Mouse (Mus musculus) CH12.LX (cell line): ENCODE results near the gene Glis3. TPM values are rescaled to one million over a fixed set of nuclear protein-coding genes. Genes with fewer than 3 reads are reported as not detected.

Experiments used
- DNase-seq: peaks from one replicate; pipeline ENCODE4 v3.0.0-alpha.2; 2013; ENCODE audit errors: extremely low read depth
- H3K27ac ChIP-seq: 2 replicates; pipeline ENCODE4 v1.5.1; 2012; ENCODE audit warnings: low read depth, mild to moderate bottlenecking, control low read depth, moderate library complexity; ENCODE audit not compliant: insufficient read depth
- H3K27me3 ChIP-seq: replicated peaks from 2 replicates; pipeline ENCODE3; 2012; ENCODE audit warnings: inconsistent platforms
- H3K36me3 ChIP-seq, 2 experiments: replicated peaks in 1 of 2; 2 replicates each; pipeline versions ENCODE3 to v1.6.1; 2012; ENCODE audit warnings: inconsistent platforms in 1 of 2, low read length in 1 of 2, mild to moderate bottlenecking in 1 of 2, mixed read lengths in 1 of 2, moderate library complexity in 1 of 2; ENCODE audit not compliant: control insufficient read depth in 1 of 2, insufficient read depth in 1 of 2
- H3K4me1 ChIP-seq, 2 experiments: 2 replicates each; pipeline ENCODE4 v1.6.1; 2012; ENCODE audit warnings: inconsistent platforms in 1 of 2, moderate library complexity in 1 of 2; ENCODE audit not compliant: insufficient read depth in 2 of 2, control insufficient read depth in 1 of 2
- H3K4me2 ChIP-seq: 2 replicates; pipeline ENCODE4 v1.6.1; 2012; ENCODE audit warnings: low read depth, mild to moderate bottlenecking, control low read depth; ENCODE audit not compliant: poor library complexity, insufficient read depth, severe bottlenecking
- H3K4me3 ChIP-seq, 3 experiments: fragments of 150-350 bp in 1 of 3; sonication (generic) in 1 of 3; replicated peaks in 1 of 3; 2 replicates each; pipeline versions ENCODE3 to v1.5.1; 2011 to 2012; ENCODE audit warnings: low read depth in 2 of 3, low read length in 2 of 3, mild to moderate bottlenecking in 2 of 3, moderate library complexity in 2 of 3, control low read depth in 1 of 3, improper control_type of control experiment in 1 of 3, inconsistent platforms in 1 of 3, mixed read lengths in 1 of 3; ENCODE audit not compliant: poor library complexity in 1 of 3
- H3K79me2 ChIP-seq: replicated peaks from 2 replicates; pipeline ENCODE4 v1.6.1; 2012; ENCODE audit warnings: mild to moderate bottlenecking, moderate library complexity; ENCODE audit not compliant: control insufficient read depth, poor library complexity, insufficient read depth, severe bottlenecking; ENCODE audit errors: extremely low read depth
- H3K9ac ChIP-seq: 2 replicates; pipeline ENCODE4 v1.6.1; 2012; ENCODE audit warnings: low read depth, mild to moderate bottlenecking, control low read depth, moderate library complexity; ENCODE audit not compliant: insufficient read depth
- H3K9me3 ChIP-seq: replicated peaks from 2 replicates; pipeline ENCODE3; 2012; ENCODE audit warnings: low read length, inconsistent platforms, mixed read lengths
- BHLHE40 ChIP-seq: IDR thresholded peaks from 2 replicates; pipeline ENCODE4 v1.6.1; 2011; ENCODE audit warnings: mild to moderate bottlenecking, low read depth, low read length, improper control_type of control experiment
- CHD1 ChIP-seq: IDR thresholded peaks from 2 replicates; pipeline ENCODE4 v1.6.1; 2012; ENCODE audit warnings: low read depth, low read length, improper control_type of control experiment, inconsistent platforms
- CTCF ChIP-seq, 2 experiments: IDR thresholded peaks in 1 of 2; conservative IDR thresholded peaks in 1 of 2; 2 replicates each; pipeline ENCODE4 v1.5.1; 2011 to 2012; ENCODE audit warnings: low read depth in 2 of 2, low read length in 2 of 2, improper control_type of control experiment in 1 of 2, inconsistent platforms in 1 of 2, mild to moderate bottlenecking in 1 of 2, moderate library complexity in 1 of 2
- EP300 ChIP-seq: IDR thresholded peaks from 2 replicates; pipeline ENCODE4 v1.6.1; 2011; ENCODE audit warnings: low read length, improper control_type of control experiment
- ETS1 ChIP-seq: conservative IDR thresholded peaks from 2 replicates; pipeline ENCODE4 v1.6.1; 2012; ENCODE audit warnings: low read depth, mild to moderate bottlenecking, inconsistent platforms, low read length, improper control_type of control experiment, moderate library complexity
- HCFC1 ChIP-seq: IDR thresholded peaks from 2 replicates; pipeline ENCODE4 v1.6.1; 2012; ENCODE audit warnings: low read depth, mild to moderate bottlenecking, inconsistent platforms, low read length, improper control_type of control experiment
- IRF4 ChIP-seq: IDR thresholded peaks from 2 replicates; pipeline ENCODE4 v1.6.1; 2014; ENCODE audit warnings: low read depth, mild to moderate bottlenecking, inconsistent platforms, low read length, improper control_type of control experiment
- JUN ChIP-seq: IDR thresholded peaks from 2 replicates; pipeline ENCODE4 v1.6.1; 2011; ENCODE audit warnings: low read depth, mild to moderate bottlenecking, low read length, improper control_type of control experiment, moderate library complexity; ENCODE audit not compliant: insufficient read depth
- JUND ChIP-seq: conservative IDR thresholded peaks from 2 replicates; pipeline ENCODE4 v1.6.1; 2011; ENCODE audit warnings: low read depth, low read length, improper control_type of control experiment
- KAT2A ChIP-seq: IDR thresholded peaks from 2 replicates; pipeline ENCODE4 v1.6.1; 2012; ENCODE audit warnings: low read length, improper control_type of control experiment, inconsistent platforms; ENCODE audit not compliant: insufficient replicate concordance
- MAFK ChIP-seq: IDR thresholded peaks from 2 replicates; pipeline ENCODE4 v1.6.1; 2011; ENCODE audit warnings: low read length, improper control_type of control experiment; ENCODE audit not compliant: insufficient replicate concordance
- MAX ChIP-seq: IDR thresholded peaks from 2 replicates; pipeline ENCODE4 v1.6.1; 2011; ENCODE audit warnings: low read length, improper control_type of control experiment
- MXI1 ChIP-seq: IDR thresholded peaks from 2 replicates; pipeline ENCODE4 v1.6.1; 2011; ENCODE audit warnings: mild to moderate bottlenecking, low read depth, low read length, improper control_type of control experiment
- MYC ChIP-seq: IDR thresholded peaks from 2 replicates; pipeline ENCODE4 v1.6.1; 2011; ENCODE audit warnings: low read depth, mild to moderate bottlenecking, improper control_type of control experiment, low read length
- NELFE ChIP-seq: IDR thresholded peaks from 2 replicates; pipeline ENCODE4 v1.6.1; 2011; ENCODE audit warnings: low read depth, low read length, improper control_type of control experiment
- POLR2A ChIP-seq: IDR thresholded peaks from 2 replicates; pipeline ENCODE4 v1.6.1; 2011; ENCODE audit warnings: low read depth, mild to moderate bottlenecking, improper control_type of control experiment, low read length
- RCOR1 ChIP-seq: conservative IDR thresholded peaks from 2 replicates; pipeline ENCODE4 v1.6.1; 2012; ENCODE audit warnings: low read depth, mild to moderate bottlenecking, inconsistent platforms, low read length, improper control_type of control experiment
- TBP ChIP-seq: conservative IDR thresholded peaks from 2 replicates; pipeline ENCODE4 v1.6.1; 2011; ENCODE audit warnings: low read depth, low read length, improper control_type of control experiment
- TCF12 ChIP-seq: IDR thresholded peaks from 2 replicates; pipeline ENCODE4 v1.6.1; 2014; ENCODE audit warnings: low read depth, mild to moderate bottlenecking, inconsistent platforms, low read length, improper control_type of control experiment
- UBTF ChIP-seq: IDR thresholded peaks from 2 replicates; pipeline ENCODE4 v1.6.1; 2012; ENCODE audit warnings: low read depth, mild to moderate bottlenecking, inconsistent platforms, low read length, improper control_type of control experiment, moderate library complexity
- USF1 ChIP-seq: IDR thresholded peaks from 2 replicates; pipeline ENCODE4 v1.6.1; 2014; ENCODE audit warnings: low read depth, mild to moderate bottlenecking, inconsistent platforms, low read length, improper control_type of control experiment
- USF2 ChIP-seq: conservative IDR thresholded peaks from 2 replicates; pipeline ENCODE4 v1.6.1; 2011; ENCODE audit warnings: low read depth, low read length, improper control_type of control experiment
- dilution Hi-C: fragments of 300-500 bp; cut with MboI; formaldehyde crosslinking; loops from 2 replicates; pipeline ENCODE4 v1.14.3; 2020; ENCODE audit warnings: low sequenced_read_pairs; ENCODE audit not compliant: extremely low pct_unique_long_range_greater_than_20kb, extremely low pct_ligation_motif_present
- in situ Hi-C: fragments of 300-500 bp; cut with MboI; formaldehyde crosslinking; loops from 3 replicates; pipeline ENCODE4 v1.14.3; 2019; ENCODE audit warnings: low sequenced_read_pairs, low pct_ligation_motif_present, low pct_unique_long_range_greater_than_20kb, mixed read lengths
- polyA plus RNA-seq: library from polyadenylated mRNA; unstranded; fragments of >175 nt; gene quantifications from 2 replicates; pipeline ENCODE4 v1.2.1, GENCODE M21; 2012; ENCODE audit warnings: low read depth; ENCODE audit not compliant: insufficient read length
- total RNA-seq, 2 experiments: library from RNA; depleted of rRNA; stranded (reverse); fragments of 300-350 nt in 1 of 2; fragments of >200 nt in 1 of 2; gene quantifications; 2 replicates each; pipeline ENCODE4 v1.2.3; 2012 to 2014

Gene Glis3
- total and polyA plus RNA-seq, 3 experiments: not detected

DNA sequence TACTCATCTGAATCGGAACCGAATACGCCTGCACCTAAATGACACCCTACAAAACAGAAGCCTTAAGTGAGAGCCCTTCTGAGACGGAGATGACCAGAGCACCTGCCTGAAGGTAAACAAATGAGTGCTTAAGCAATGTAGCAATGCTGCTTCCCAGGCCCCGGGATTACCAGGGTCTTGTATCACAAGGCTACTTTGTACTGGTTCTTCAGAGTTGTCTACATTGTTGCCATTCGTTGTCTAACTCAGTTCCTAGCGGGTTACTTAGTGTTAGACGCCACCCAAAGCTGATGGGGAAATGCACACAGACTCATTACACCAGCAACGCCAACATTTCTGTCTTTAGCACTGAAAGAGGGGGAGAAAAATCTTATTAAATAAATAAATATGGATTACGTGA lies 120.5 kb downstream of the Glis3 start:
- no peaks in the 10 kb centered on the region for H3K36me3 ChIP-seq
- TF ChIP-seq MXI1 (no peak), ETS1 (no peak)
- no peak overlapping the region for H3K9ac ChIP-seq
- dilution Hi-C loops: no loop called here
- no peak overlapping the region for H3K27ac ChIP-seq
- H3K4me3 ChIP-seq: no peak overlapping the region
- H3K79me2 ChIP-seq: no peaks in the 10 kb centered on the region
- no peaks in the 10 kb centered on the region for H3K9me3 ChIP-seq
- no peak overlapping the region for H3K4me2 ChIP-seq
- in situ Hi-C loops: no loop called here
- no peak for DNase-seq
- H3K27me3 ChIP-seq: no peaks in the 10 kb centered on the region
- H3K4me1 ChIP-seq: peaks cover 0 to 8% of the 10 kb centered on the region in 2 experiments; a peak in 2 of 4 replicates

DNA sequence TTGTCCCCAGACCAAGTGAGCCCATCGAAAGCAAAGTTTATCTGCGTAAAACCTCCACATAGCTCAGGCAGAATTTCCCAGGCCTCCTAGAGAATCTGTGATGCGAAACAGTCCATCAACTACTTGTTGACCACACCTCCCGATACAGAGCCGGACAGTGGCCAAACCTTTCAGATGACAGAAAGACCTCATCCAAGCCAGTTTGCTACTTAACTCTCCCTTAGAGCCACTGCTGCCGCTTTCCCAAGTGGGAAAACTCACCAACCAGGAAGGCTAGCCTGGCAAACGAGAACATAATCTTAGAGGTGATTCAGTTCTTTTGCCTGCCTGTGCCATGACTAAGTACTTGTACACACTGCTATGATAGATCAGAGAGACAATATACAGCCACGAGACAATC lies 121.2 kb downstream of the Glis3 start:
- in situ Hi-C loops (no loop called here), dilution Hi-C loops (no loop called here)
- Histone ChIP-seq H3K36me3 (no peaks in the 10 kb centered on the region), H3K27me3 (no peaks in the 10 kb centered on the region), H3K4me1 (peaks cover 0 to 8% of the 10 kb centered on the region in 2 experiments; a peak in 2 of 4 replicates), H3K27ac (no peak overlapping the region), H3K9ac (no peak overlapping the region), H3K79me2 (no peaks in the 10 kb centered on the region), H3K9me3 (no peaks in the 10 kb centered on the region), H3K4me2 (no peak overlapping the region; the same call in 1 of the 2 replicates), H3K4me3 (no peak overlapping the region)
- DNase-seq: no peak
- TF ChIP-seq IRF4 (no peak), CTCF (conservative IDR thresholded peaks at IDR 0.05 in 1 of 2, IDR thresholded peaks at IDR 0.05 in 1 of 2; ENCODE audit: low read depth in 2 of 2, low read length in 2 of 2) (no peak), TBP (no peak), USF2 (no peak), TCF12 (no peak), MXI1 (no peak), MYC (no peak)

DNA sequence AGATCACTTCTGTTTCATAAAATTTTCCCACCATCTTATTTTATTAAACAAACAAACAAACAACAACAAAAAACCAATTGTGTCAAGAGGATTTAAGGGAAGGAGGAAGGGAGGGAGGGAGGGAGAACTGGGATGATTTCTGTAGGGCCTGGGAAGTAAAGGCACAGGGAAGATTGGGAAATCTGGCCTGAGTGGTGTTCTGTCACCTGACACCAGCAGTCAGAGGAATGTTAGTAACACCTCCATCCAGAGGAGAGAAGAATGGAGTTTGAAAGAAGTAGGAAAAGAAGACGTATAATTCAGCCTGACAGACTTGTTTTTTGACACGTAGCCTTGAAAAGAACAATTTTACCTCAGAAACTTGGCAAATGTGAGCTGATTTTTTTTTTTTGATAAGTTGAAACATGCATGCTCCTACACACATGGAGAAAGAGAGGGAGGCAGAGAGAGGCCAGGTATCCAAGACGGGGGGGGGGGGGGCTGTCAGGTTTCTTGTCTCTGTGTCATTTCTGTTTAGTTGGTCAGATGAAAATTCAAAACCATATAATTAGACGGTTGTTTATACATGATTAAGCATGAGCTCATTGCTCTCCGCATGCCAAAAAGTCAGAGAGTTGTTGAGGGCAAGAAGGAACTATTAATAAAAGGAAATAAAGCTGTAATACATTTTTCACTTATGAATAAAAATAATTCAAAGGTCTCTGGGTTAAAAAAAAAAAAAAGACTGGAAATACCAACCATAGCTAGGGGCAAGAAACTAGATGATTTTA lies 122.1 kb downstream of the Glis3 start:
- H3K9me3 ChIP-seq: no peaks in the 10 kb centered on the region
- no peak for DNase-seq
- H3K36me3 ChIP-seq: no peaks in the 10 kb centered on the region
- H3K4me3 ChIP-seq: no peak overlapping the region
- no peaks in the 10 kb centered on the region for H3K27me3 ChIP-seq
- H3K4me1 ChIP-seq: peaks cover 0 to 8% of the 10 kb centered on the region in 2 experiments; a peak in 2 of 4 replicates
- H3K4me2 ChIP-seq: no peak overlapping the region
- H3K79me2 ChIP-seq: no peaks in the 10 kb centered on the region
- H3K9ac ChIP-seq: no peak overlapping the region
- no peak for TF ChIP-seq KAT2A
- no peak for TF ChIP-seq USF1
- no peak for TF ChIP-seq UBTF
- no peak for TF ChIP-seq RCOR1
- TF ChIP-seq ETS1: no peak
- no peak for TF ChIP-seq JUN
- no peak for TF ChIP-seq HCFC1
- TF ChIP-seq POLR2A: no peak
- TF ChIP-seq CHD1: no peak
- TF ChIP-seq CTCF (conservative IDR thresholded peaks at IDR 0.05 in 1 of 2, IDR thresholded peaks at IDR 0.05 in 1 of 2; ENCODE audit: low read depth in 2 of 2, low read length in 2 of 2): no peak
- no peak for TF ChIP-seq BHLHE40
- TF ChIP-seq MAX: no peak
- TF ChIP-seq EP300: no peak
- TF ChIP-seq MAFK: no peak
- no peak for TF ChIP-seq MXI1
- TF ChIP-seq NELFE: no peak
- TF ChIP-seq JUND: no peak
- TF ChIP-seq USF2: no peak
- in situ Hi-C loops (no loop called here), dilution Hi-C loops (no loop called here)
- H3K27ac ChIP-seq: no peak overlapping the region
